Mouse (Mus musculus) cortical plate, adult 2 months (tissue): ENCODE measurements around the gene Slc8b1.

ENCODE experiments used
- CTCF ChIP-seq: fragments of 200-500 bp; IDR thresholded peaks from 2 replicates; pipeline ENCODE4 v1.5.1; 2011; ENCODE audit warnings: mild to moderate bottlenecking, control low read depth, low read length; ENCODE audit not compliant: insufficient read depth; ENCODE audit errors: extremely low read depth
- POLR2A ChIP-seq: fragments of 200-500 bp; IDR thresholded peaks from 2 replicates; pipeline ENCODE4 v1.6.1; 2011; ENCODE audit warnings: mild to moderate bottlenecking, low read length, control low read depth; ENCODE audit not compliant: insufficient read depth; ENCODE audit errors: extremely low read depth

GRCm38 (mm10) chr5:120510982-120511642, at the start of gene Slc8b1:
- TF ChIP-seq CTCF: no peak
- no peak for TF ChIP-seq POLR2A
